Mouse (Mus musculus) neural tube, embryonic 15.5 days (tissue): ENCODE measurements at regions not wholly inside any gene's neighbourhood (a gene's known extent, or its start where the extent isn't known, plus 50 kb on each side); places are given as distances from the start of the nearest gene placed in this dataset.

ENCODE experiments used
- ATAC-seq: fragments of 200-750 bp; cut with Nextera tagmentation; 2 replicates; pipeline ENCODE4 v1.8.0; 2017; ENCODE audit warnings: mild to moderate bottlenecking, moderate TSS enrichment, moderate library complexity; ENCODE audit not compliant: low FRiP score
- H3K27ac ChIP-seq: fragments of 300-500 bp; sonication (generic); replicated peaks from 2 replicates; pipeline ENCODE4 v1.5.1; 2015; ENCODE audit warnings: mild to moderate bottlenecking, inconsistent platforms
- H3K27me3 ChIP-seq: fragments of 300-500 bp; sonication (generic); replicated peaks from 2 replicates; pipeline ENCODE4 v1.6.1; 2015; ENCODE audit warnings: inconsistent platforms
- H3K36me3 ChIP-seq: fragments of 300-500 bp; sonication (generic); 2 replicates; pipeline ENCODE4 v1.6.1; 2015; ENCODE audit warnings: inconsistent platforms
- H3K4me1 ChIP-seq: fragments of 300-500 bp; sonication (generic); 2 replicates; pipeline ENCODE4 v1.6.1; 2015; ENCODE audit warnings: inconsistent platforms
- H3K4me2 ChIP-seq: fragments of 300-500 bp; sonication (generic); 2 replicates; pipeline ENCODE4 v1.6.1; 2015; ENCODE audit warnings: inconsistent platforms, mild to moderate bottlenecking, moderate library complexity
- H3K4me3 ChIP-seq: fragments of 300-500 bp; sonication (generic); replicated peaks from 2 replicates; pipeline ENCODE4 v1.5.1; 2015; ENCODE audit warnings: mild to moderate bottlenecking, inconsistent platforms
- H3K9ac ChIP-seq: fragments of 300-500 bp; sonication (generic); replicated peaks from 2 replicates; pipeline ENCODE4 v1.6.1; 2015; ENCODE audit warnings: mild to moderate bottlenecking, inconsistent platforms
- H3K9me3 ChIP-seq: fragments of 300-500 bp; sonication (generic); replicated peaks from 2 replicates; pipeline ENCODE4 v1.6.1; 2016; ENCODE audit warnings: inconsistent platforms
- WGBS: fragments of 180-500 bp; shearing (Covaris S2); methylation state at CpG from one replicate; pipeline ENCODE4 v1.1.7; 2015; ENCODE audit warnings: mixed read lengths; 5-methylcytosine and 5-hydroxymethylcytosine counted together

DNA sequence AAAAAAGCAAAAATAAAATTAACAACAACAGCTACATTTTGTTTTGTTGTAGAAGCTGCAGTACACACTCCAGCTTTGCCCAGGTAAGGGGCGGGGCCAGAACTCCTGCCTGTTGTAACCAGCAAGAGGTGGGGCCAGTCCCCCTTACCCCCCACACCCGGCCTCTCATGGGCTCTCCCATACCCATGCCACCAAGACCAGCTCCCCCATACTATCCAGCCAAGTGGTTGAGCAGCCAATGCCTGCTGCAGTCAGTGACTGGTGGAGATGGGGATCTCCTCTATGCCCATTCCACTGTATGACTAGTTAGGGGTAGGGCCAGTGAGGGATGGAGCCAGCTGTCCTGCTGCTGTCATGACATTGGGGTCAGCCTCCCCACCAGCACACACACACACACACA lies 180.5 kb upstream of the Tmpo start:
- WGBS, result 82% methylated on average over 2 of the region's 2 CpGs
- H3K27ac ChIP-seq, result no peak overlapping the region
- H3K9ac ChIP-seq, result no peak overlapping the region
- H3K9me3 ChIP-seq, result no peaks in the 10 kb centered on the region
- ATAC-seq, result no peak
- H3K4me3 ChIP-seq, result no peak overlapping the region
- H3K4me2 ChIP-seq, result no peak overlapping the region
- no peaks in the 10 kb centered on the region for H3K27me3 ChIP-seq
- no peaks in the 10 kb centered on the region for H3K4me1 ChIP-seq
- no peaks in the 10 kb centered on the region for H3K36me3 ChIP-seq

DNA sequence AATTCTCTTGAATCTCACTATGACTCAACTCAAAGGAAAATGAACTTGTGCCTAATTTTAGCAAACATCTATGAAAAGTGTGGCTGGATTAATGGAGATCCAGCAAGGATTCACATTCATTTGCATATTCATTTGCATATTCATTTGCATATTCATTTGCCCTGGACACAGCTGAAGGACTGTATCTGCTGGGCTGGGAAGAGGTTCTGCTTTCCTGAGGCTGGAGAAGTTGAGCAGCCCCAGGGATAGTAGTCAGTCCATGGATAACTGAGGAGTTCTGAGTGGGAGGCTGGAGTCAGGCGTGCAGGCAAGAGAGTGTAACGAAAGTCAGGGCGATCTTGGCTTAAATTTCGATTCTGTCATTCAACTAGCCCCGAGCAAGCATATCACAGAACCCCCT lies 164.3 kb upstream of the Tmpo start:
- Histone ChIP-seq H3K27me3 (no peaks in the 10 kb centered on the region), H3K9me3 (no peaks in the 10 kb centered on the region), H3K9ac (no peak overlapping the region), H3K27ac (no peak overlapping the region), H3K4me2 (no peak overlapping the region), H3K4me1 (no peaks in the 10 kb centered on the region), H3K4me3 (no peak overlapping the region), H3K36me3 (no peaks in the 10 kb centered on the region)
- ATAC-seq, result no peak
- 71% methylated on average over 5 of the region's 5 CpGs for WGBS

DNA sequence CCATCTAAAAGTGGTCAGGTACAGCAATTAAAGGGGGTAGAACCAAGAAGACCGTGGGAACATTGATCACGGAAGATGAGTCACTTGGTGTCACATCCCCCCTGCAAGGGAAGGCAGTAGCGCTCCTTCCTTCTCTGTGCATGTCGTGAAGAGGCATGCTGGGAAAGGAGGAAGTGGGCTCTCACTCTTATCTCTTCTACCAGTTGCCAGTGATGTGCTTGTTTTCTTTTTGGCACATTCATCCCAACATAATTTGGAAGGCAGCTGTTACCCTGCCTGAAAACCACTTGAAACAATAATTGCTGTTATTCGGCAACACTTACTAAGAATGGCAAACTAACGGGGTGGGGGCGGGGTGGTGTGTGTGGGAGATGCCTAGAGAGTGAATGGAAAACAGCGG lies 161.0 kb upstream of the Tmpo start:
- H3K4me2 ChIP-seq, result no peak overlapping the region
- no peaks in the 10 kb centered on the region for H3K9me3 ChIP-seq
- no peaks in the 10 kb centered on the region for H3K4me1 ChIP-seq
- H3K36me3 ChIP-seq, result no peaks in the 10 kb centered on the region
- H3K4me3 ChIP-seq, result no peak overlapping the region
- H3K9ac ChIP-seq, result no peak overlapping the region
- H3K27me3 ChIP-seq, result no peaks in the 10 kb centered on the region
- no peak overlapping the region for H3K27ac ChIP-seq
- 86% methylated on average over 8 of the region's 8 CpGs for WGBS
- ATAC-seq, result no peak

DNA sequence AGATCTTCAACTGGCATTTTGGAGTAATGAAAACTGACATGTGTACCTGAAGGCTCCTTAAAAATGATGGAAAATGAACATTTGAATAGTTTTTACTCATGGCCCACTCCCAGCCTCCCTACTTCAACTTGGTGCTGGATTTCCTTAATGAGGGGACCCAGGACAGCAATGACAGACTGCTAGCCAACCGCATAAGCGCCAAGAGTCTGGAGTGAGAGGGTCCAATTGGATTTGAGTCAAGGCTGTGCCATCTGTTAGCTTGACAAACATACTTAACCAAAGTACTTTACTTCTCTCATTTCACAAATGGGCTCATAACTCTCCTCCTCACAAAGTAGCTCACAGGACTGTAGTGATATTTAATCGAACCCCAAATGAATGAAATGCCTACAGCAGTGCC lies 158.2 kb upstream of the Tmpo start:
- no peak overlapping the region for H3K9ac ChIP-seq
- no peak overlapping the region for H3K27ac ChIP-seq
- H3K27me3 ChIP-seq, result no peaks in the 10 kb centered on the region
- WGBS, result 84% methylated on average over 3 of the region's 3 CpGs
- no peaks in the 10 kb centered on the region for H3K9me3 ChIP-seq
- H3K4me2 ChIP-seq, result no peak overlapping the region
- no peaks in the 10 kb centered on the region for H3K36me3 ChIP-seq
- no peaks in the 10 kb centered on the region for H3K4me1 ChIP-seq
- ATAC-seq, result no peak
- H3K4me3 ChIP-seq, result no peak overlapping the region

DNA sequence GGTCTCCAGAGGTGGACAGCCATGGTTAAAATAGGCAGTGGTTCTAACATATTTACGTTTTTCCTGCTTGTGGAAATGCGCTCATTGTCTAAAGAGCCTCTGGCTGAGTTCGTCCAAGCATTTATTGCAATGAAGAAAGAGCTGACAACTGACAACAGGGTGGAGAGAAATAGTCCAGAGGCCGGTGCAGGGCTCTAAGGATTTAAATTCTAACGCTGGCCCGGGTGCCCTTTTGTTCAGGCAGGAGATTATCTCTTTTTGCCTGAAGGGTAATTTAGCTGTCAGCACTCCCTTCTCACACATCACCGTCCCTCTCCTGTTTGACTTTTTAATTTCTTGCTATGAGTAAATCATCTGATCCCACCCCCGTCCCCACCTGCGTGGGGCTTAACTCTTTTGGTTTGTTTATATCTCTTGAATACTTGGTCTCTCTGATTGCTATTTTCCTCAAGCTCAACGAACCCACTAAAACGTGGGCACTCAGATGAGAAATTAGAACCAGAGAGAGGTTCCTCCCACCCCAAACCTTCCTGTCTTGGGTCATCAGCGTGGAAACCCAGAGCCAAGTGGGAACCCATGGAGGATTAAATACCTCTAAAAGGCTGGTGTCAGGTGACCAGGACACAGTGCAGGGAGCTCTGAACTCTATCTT lies 145.7 kb upstream of the Tmpo start:
- H3K9me3 ChIP-seq, result no peaks in the 10 kb centered on the region
- no peak overlapping the region for H3K4me3 ChIP-seq
- no peaks in the 10 kb centered on the region for H3K27me3 ChIP-seq
- H3K27ac ChIP-seq, result no peak overlapping the region
- no peak overlapping the region for H3K9ac ChIP-seq
- H3K4me2 ChIP-seq, result no peak overlapping the region
- ATAC-seq, result no peak
- 42% methylated on average over 12 of the region's 12 CpGs for WGBS
- H3K4me1 ChIP-seq, result peaks cover 5% of the 10 kb centered on the region; the same call in 1 of the 2 replicates
- H3K36me3 ChIP-seq, result no peaks in the 10 kb centered on the region

DNA sequence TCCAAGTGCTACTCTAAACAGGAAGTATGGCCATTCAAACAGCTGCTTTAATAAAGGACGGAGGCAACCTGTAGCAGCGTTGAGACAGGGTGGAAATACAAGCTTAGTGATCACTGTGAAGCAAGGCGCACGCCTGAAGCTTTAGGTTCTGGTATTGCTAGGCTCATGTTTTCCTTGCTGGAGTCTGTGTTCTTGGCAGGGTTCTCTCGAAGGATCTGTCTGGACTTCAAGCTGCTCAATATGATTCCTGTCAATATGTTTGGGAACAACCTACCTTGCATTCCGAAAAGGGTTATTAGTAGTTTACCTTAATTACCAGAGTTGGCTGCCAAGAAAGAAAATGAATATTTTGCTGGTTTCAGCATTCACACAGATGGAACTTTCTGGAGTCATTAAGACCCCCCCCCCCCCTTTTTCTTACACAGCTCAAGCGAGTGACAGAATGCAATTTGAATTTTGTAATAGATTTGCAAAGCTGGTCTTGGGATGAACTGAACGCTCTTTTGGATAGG lies 145.1 kb upstream of the Tmpo start:
- no peak overlapping the region for H3K4me3 ChIP-seq
- no peak overlapping the region for H3K4me2 ChIP-seq
- no peak for ATAC-seq
- H3K9ac ChIP-seq, result no peak overlapping the region
- 80% methylated on average over 8 of the region's 8 CpGs for WGBS
- H3K4me1 ChIP-seq, result peaks cover 5% of the 10 kb centered on the region; the same call in 1 of the 2 replicates
- H3K9me3 ChIP-seq, result no peaks in the 10 kb centered on the region
- no peaks in the 10 kb centered on the region for H3K36me3 ChIP-seq
- H3K27me3 ChIP-seq, result no peaks in the 10 kb centered on the region
- H3K27ac ChIP-seq, result no peak overlapping the region

DNA sequence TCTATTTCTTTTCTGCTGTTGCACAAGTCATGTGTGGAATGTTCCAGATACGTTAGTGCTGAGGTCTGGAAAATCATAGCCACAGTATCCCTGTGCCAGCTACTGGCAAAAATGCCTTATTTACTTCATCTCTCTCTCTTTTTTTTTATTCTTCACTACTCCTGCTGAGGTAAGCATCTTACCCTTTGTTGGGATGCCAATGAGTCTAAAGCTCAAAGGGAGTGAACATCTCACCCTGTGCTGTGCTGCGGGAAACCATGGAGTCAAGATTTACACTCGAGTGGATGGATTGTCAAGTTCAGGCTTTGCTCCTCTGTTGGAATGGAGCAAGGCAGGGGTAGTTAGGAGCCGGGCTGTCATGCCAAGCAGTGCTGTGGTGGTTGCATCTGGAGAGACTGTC lies 140.1 kb upstream of the Tmpo start:
- H3K4me2 ChIP-seq, result no peak overlapping the region
- no peaks in the 10 kb centered on the region for H3K36me3 ChIP-seq
- H3K27me3 ChIP-seq, result no peaks in the 10 kb centered on the region
- ATAC-seq, result no peak
- no peak overlapping the region for H3K27ac ChIP-seq
- no peaks in the 10 kb centered on the region for H3K9me3 ChIP-seq
- H3K9ac ChIP-seq, result no peak overlapping the region
- H3K4me1 ChIP-seq, result no peaks in the 10 kb centered on the region
- H3K4me3 ChIP-seq, result no peak overlapping the region
- 84% methylated on average over 4 of the region's 4 CpGs for WGBS

DNA sequence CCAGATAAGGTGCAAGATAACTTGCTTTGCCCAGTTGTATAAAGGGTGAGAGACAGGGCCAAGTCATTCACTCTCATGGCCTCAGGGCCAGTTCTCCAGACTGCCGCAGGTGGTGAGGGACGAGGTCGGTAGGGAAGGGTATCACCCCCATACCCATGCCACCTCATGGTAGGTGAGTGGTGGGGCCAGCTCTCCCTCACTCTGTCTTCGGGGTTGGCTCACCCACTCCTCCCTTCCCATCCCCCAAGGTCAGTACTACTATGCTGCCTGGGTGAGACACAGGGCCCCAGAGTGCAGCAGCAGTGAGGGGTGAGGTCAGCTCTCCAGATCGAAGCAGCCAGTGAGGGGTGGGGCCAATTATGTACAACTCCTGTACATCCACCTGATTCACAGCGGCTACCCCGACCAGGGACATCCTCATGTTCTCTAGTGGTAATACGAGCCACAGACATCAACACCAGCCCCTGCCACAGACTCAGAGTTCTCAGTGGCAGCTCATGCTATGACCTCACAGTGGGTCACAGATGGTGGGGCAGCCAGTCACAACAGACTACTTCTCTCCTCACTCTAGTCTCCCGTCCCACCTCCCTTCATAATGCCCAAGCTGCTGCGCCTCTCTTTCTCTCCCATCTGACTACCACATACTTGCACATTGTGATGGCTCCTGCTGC lies 138.5 kb upstream of the Tmpo start:
- Histone ChIP-seq H3K4me2 (no peak overlapping the region), H3K4me3 (no peak overlapping the region), H3K27ac (no peak overlapping the region), H3K27me3 (no peaks in the 10 kb centered on the region), H3K9me3 (no peaks in the 10 kb centered on the region), H3K9ac (no peak overlapping the region), H3K36me3 (no peaks in the 10 kb centered on the region), H3K4me1 (no peaks in the 10 kb centered on the region)
- no peak for ATAC-seq
- WGBS, result 90% methylated on average over 10 of the region's 10 CpGs

DNA sequence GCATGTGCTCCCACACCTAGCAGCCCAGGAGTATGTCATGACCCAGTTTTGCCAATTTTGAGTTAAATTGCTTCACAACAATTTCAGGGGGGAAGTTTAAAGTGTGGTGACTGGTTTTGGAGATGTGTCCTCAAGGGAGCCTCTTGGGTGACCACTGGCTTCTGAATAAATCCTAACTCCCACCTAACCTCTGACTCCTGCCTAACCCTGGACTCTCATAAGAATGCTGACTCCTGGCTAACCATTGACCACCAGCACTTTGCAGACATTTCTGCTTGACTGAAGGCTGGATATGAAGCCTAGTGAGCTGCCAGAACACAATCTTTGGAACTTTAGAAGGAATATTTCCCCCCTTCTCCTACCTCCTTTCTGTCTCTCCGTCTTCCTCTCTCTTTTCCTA lies 133.3 kb upstream of the Tmpo start:
- H3K27me3 ChIP-seq, result no peaks in the 10 kb centered on the region
- H3K27ac ChIP-seq, result no peak overlapping the region
- no peak overlapping the region for H3K9ac ChIP-seq
- H3K4me1 ChIP-seq, result no peaks in the 10 kb centered on the region
- WGBS, result 95% methylated on average over 1 of the region's 1 CpGs
- H3K36me3 ChIP-seq, result no peaks in the 10 kb centered on the region
- no peaks in the 10 kb centered on the region for H3K9me3 ChIP-seq
- H3K4me3 ChIP-seq, result no peak overlapping the region
- ATAC-seq, result no peak
- H3K4me2 ChIP-seq, result no peak overlapping the region

DNA sequence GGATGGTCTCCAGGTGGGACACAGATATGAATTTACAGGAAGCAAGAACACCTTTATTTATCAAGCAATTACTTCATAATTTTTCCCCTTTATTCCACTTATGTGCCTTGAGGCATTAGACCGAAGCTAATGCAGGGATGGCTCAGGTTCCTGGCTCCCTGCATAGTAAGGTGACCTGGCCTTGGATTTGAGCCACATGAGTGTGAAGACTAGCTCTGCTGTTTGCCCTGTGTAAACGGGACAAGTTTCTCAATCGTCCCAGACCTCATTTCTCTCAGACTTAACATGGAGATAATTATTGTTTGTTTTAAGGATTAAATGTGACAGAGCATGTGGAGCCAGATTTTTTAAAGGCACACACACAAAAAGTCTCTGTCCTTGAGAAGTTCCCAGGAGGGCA lies 132.2 kb upstream of the Tmpo start:
- no peak overlapping the region for H3K9ac ChIP-seq
- 75% methylated on average over 3 of the region's 3 CpGs for WGBS
- H3K27ac ChIP-seq, result no peak overlapping the region
- H3K4me3 ChIP-seq, result no peak overlapping the region
- no peaks in the 10 kb centered on the region for H3K36me3 ChIP-seq
- no peak for ATAC-seq
- no peak overlapping the region for H3K4me2 ChIP-seq
- no peaks in the 10 kb centered on the region for H3K27me3 ChIP-seq
- no peaks in the 10 kb centered on the region for H3K4me1 ChIP-seq
- H3K9me3 ChIP-seq, result no peaks in the 10 kb centered on the region

DNA sequence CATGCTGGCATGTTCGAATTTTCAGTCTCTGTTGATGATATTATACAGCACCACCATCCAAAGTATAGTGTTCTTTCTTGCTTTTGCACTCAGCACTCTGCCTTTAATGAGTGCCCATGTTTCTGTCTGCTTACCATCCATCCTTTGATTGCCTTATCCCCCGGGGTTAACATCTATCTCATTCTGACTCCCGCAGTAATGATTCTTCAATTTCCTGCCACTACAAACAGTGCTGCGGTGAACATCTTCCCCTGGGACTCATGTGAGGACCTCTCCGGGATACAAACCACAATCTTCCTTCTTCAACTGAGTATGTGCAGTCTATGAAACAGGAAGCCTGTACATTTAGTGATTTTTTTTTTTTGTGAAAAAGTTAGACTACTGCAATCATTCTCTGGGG lies 131.8 kb upstream of the Tmpo start:
- ATAC-seq, result no peak
- H3K4me2 ChIP-seq, result no peak overlapping the region
- H3K9me3 ChIP-seq, result no peaks in the 10 kb centered on the region
- no peak overlapping the region for H3K27ac ChIP-seq
- H3K4me3 ChIP-seq, result no peak overlapping the region
- H3K36me3 ChIP-seq, result no peaks in the 10 kb centered on the region
- H3K27me3 ChIP-seq, result no peaks in the 10 kb centered on the region
- 40% methylated on average over 5 of the region's 5 CpGs for WGBS
- H3K9ac ChIP-seq, result no peak overlapping the region
- H3K4me1 ChIP-seq, result no peaks in the 10 kb centered on the region

DNA sequence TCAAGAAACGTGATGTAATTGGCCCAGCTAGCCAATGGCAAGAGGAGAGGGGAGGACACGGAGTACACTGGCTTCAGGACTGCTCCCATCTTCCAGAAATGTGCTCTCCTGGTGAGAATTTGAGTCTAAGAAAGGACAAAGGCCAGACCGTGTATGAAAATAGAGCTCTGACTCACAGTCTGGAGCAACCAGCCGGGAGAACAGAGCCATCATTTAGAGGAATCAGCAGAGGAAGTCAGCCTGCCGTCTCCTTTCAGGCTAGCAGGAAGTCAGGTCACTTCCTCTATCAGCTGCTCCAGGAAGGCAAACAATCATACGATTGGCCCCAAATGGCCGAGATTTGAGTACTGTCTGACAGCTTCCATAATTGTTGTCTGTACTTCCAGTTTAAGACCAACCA lies 119.0 kb upstream of the Tmpo start:
- no peak for ATAC-seq
- H3K4me1 ChIP-seq, result peaks cover 5% of the 10 kb centered on the region; the same call in 1 of the 2 replicates
- no peak overlapping the region for H3K4me3 ChIP-seq
- 79% methylated on average over 7 of the region's 7 CpGs for WGBS
- H3K9ac ChIP-seq, result no peak overlapping the region
- H3K4me2 ChIP-seq, result no peak overlapping the region
- H3K36me3 ChIP-seq, result no peaks in the 10 kb centered on the region
- H3K9me3 ChIP-seq, result no peaks in the 10 kb centered on the region
- H3K27ac ChIP-seq, result no peak overlapping the region
- no peaks in the 10 kb centered on the region for H3K27me3 ChIP-seq
